Mouse (Mus musculus) embryonic facial prominence, embryonic 15.5 days (tissue): ENCODE measurements around the gene Lrrc3c. TPM values are rescaled to one million over a fixed set of nuclear protein-coding genes. Genes with fewer than 3 reads are reported as not detected.

Experiments
- ATAC-seq: fragments of 200-750 bp; cut with Nextera tagmentation; 2 replicates; pipeline ENCODE4 v1.8.0; 2017; ENCODE audit warnings: low read depth, moderate TSS enrichment; ENCODE audit not compliant: insufficient number of reproducible peaks, low FRiP score, low TSS enrichment
- H3K27ac ChIP-seq: fragments of 300-500 bp; sonication (generic); replicated peaks from 2 replicates; pipeline ENCODE4 v1.5.1; 2015; ENCODE audit warnings: mild to moderate bottlenecking, inconsistent platforms
- H3K27me3 ChIP-seq: fragments of 300-500 bp; sonication (generic); 2 replicates; pipeline ENCODE4 v1.6.1; 2015; ENCODE audit warnings: inconsistent platforms
- H3K36me3 ChIP-seq: fragments of 300-500 bp; sonication (generic); 2 replicates; pipeline ENCODE4 v1.6.1; 2015; ENCODE audit warnings: mild to moderate bottlenecking, inconsistent platforms
- H3K4me1 ChIP-seq: fragments of 300-500 bp; sonication (generic); 2 replicates; pipeline ENCODE4 v1.6.1; 2015; ENCODE audit warnings: inconsistent platforms
- H3K4me2 ChIP-seq: fragments of 300-500 bp; sonication (generic); replicated peaks from 2 replicates; pipeline ENCODE4 v1.6.1; 2015; ENCODE audit warnings: mild to moderate bottlenecking, inconsistent platforms
- H3K4me3 ChIP-seq: fragments of 300-500 bp; sonication (generic); replicated peaks from 2 replicates; pipeline ENCODE4 v1.5.1; 2015; ENCODE audit warnings: mild to moderate bottlenecking, inconsistent platforms
- H3K9ac ChIP-seq: fragments of 300-500 bp; sonication (generic); 2 replicates; pipeline ENCODE4 v1.6.1; 2015; ENCODE audit warnings: inconsistent platforms
- H3K9me3 ChIP-seq: fragments of 300-500 bp; sonication (generic); replicated peaks from 2 replicates; pipeline ENCODE4 v1.6.1; 2016; ENCODE audit warnings: inconsistent platforms
- WGBS: fragments of 180-500 bp; shearing (Covaris S2); methylation state at CpG from one replicate; pipeline ENCODE4 v1.1.7; 2015; 5-methylcytosine and 5-hydroxymethylcytosine counted together
- polyA plus RNA-seq: library from polyadenylated mRNA; unstranded; fragments of >200 nt; fragmentation: Nextera tagmentation; extraction: Ambion mirVana; gene quantifications from 2 replicates; pipeline ENCODE4 v1.2.1, GENCODE M21; 2015

Lrrc3c gene
- polyA plus RNA-seq, 1 experiment from 2014 or later = not detected

DNA sequence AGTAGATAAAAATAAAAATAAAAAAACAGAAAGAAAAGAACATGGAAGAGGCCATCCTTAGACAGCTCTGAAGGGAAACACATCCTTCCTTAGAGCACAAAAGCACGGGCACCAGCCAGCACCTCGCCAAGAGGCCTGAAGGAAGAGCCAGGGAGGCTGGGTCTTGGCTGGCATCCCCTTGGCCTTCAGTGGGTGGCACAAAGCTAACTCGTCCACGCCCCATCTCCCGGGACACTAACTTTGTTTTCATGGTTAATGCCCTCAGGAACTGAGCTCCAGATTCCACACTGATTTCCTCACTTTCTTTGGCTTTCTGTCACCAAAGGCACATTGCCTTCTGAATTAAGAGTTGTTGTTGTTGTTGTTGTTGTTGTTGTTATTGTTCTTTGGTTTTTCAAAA lies 20.3 kb upstream of the Lrrc3c start:
- no peaks in the 10 kb centered on the region for H3K4me1 ChIP-seq
- H3K9me3 ChIP-seq = no peaks in the 10 kb centered on the region
- 59% methylated on average over 5 of the region's 5 CpGs for WGBS
- H3K4me2 ChIP-seq = no peak overlapping the region
- H3K27ac ChIP-seq = no peak overlapping the region
- H3K27me3 ChIP-seq = no peaks in the 10 kb centered on the region
- H3K36me3 ChIP-seq = peaks cover 23% of the 10 kb centered on the region
- no peak overlapping the region for H3K4me3 ChIP-seq
- H3K9ac ChIP-seq = no peak overlapping the region
- no peak for ATAC-seq

DNA sequence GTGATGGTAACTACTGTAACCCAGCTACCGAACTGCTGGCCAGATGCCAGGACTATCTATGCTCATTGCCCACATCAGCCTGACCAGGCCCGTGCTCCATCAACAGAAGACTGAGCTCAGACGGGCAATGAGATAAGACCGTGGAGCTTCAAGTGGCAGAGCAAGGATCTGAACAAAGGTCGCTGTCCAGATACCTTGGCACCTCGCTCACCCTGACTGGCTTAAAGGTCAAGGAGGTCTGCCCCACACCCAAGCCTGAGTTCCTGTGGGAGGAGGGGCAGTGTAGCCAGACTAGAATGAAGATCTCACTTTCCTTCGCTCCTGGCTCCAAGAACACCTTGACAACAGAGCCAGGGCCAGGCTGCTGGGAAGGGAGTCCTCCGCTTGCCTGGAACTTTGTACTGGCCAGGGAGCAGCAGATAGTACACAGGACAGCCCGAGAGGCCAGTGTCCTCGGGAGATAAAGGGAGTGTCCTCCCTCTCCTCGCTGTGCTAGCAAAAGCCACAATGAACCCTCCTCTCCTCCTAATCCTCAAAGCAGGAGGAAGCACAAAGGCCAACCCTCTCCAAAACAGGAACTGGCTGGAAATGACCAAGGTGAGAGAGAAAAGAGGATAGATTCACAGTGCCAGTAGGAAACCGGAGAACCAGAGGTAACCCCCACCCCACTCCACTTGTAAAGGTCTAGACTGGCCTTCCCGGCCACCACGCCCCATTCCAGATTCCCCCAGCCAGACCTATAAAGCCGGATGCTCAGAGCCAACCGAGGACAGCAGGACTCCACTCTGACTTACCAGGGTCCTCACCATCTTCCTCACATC lies 17.6 kb upstream of the Lrrc3c start:
- Histone ChIP-seq H3K4me3 (no peak overlapping the region), H3K4me2 (no peak overlapping the region), H3K9ac (no peak overlapping the region), H3K27ac (no peak overlapping the region), H3K36me3 (peaks cover 31% of the 10 kb centered on the region), H3K27me3 (no peaks in the 10 kb centered on the region), H3K4me1 (peaks cover 13% of the 10 kb centered on the region), H3K9me3 (no peaks in the 10 kb centered on the region)
- 81% methylated on average over 16 of the region's 16 CpGs for WGBS
- ATAC-seq = no peak

DNA sequence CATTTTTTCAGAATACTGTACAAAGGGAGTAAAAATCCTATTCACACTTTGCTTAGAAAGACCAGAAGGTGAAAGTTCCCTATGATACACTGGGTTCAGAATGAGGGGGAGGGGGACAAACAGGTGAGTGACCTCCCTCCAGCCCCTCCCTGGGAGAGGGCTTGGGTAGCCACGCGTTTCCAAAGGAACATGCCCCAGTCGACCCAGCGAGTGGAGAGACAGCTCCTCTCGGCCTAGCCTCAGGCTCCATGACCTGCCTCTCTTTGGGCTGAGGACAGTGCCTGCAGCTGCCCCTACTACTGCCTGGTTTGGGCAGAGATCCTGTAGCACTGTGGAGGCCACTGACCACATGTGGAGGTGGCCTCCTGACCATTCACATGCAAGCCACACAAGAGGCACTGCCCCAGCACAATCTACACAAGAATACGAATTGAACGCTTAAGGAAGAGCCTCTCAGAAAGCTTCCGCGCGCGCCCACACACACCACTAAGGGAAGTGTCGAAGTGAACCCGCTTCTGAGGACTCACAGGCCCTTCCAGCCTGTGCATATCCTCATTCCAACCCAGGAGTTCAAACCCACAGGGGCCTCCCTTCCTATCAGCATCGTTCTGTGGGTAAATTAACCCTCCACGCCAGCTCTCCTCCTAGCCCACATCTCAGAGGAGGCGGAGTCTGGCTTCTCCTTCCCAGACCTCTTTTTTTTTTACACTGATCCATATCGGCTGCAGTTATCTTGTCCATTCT lies 16.6 kb upstream of the Lrrc3c start:
- no peak overlapping the region for H3K4me3 ChIP-seq
- no peak for ATAC-seq
- whole genome bisulfite sequencing = 75% methylated on average over 17 of the region's 17 CpGs
- H3K36me3 ChIP-seq = peaks cover 31% of the 10 kb centered on the region
- H3K4me2 ChIP-seq = no peak overlapping the region
- peaks cover 22% of the 10 kb centered on the region for H3K4me1 ChIP-seq
- H3K9me3 ChIP-seq = no peaks in the 10 kb centered on the region
- no peak overlapping the region for H3K27ac ChIP-seq
- H3K9ac ChIP-seq = no peak overlapping the region
- no peaks in the 10 kb centered on the region for H3K27me3 ChIP-seq

DNA sequence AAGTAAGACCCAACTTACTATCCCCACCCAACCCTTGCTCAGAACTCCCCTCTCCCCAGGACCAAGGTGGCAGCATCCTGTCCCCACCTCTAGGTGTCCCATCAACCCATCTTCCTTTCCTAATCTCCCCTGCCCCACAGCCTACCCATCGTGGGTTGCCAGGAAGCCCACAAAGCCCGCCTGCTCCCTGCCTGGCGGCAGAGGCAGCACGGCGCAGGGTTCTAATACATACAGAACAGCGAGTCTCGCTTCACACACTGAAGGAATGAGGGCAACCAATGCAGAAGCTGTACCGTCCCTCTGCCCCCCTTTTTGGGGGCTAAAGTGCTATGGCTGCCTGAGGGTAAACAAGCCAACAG lies 16.1 kb upstream of the Lrrc3c start:
- Histone ChIP-seq H3K36me3 (peaks cover 31% of the 10 kb centered on the region), H3K4me3 (no peak overlapping the region), H3K27ac (no peak overlapping the region), H3K4me1 (peaks cover 22% of the 10 kb centered on the region), H3K27me3 (no peaks in the 10 kb centered on the region), H3K9ac (no peak overlapping the region), H3K4me2 (no peak overlapping the region), H3K9me3 (no peaks in the 10 kb centered on the region)
- no peak for ATAC-seq
- 78% methylated on average over 8 of the region's 8 CpGs for WGBS

DNA sequence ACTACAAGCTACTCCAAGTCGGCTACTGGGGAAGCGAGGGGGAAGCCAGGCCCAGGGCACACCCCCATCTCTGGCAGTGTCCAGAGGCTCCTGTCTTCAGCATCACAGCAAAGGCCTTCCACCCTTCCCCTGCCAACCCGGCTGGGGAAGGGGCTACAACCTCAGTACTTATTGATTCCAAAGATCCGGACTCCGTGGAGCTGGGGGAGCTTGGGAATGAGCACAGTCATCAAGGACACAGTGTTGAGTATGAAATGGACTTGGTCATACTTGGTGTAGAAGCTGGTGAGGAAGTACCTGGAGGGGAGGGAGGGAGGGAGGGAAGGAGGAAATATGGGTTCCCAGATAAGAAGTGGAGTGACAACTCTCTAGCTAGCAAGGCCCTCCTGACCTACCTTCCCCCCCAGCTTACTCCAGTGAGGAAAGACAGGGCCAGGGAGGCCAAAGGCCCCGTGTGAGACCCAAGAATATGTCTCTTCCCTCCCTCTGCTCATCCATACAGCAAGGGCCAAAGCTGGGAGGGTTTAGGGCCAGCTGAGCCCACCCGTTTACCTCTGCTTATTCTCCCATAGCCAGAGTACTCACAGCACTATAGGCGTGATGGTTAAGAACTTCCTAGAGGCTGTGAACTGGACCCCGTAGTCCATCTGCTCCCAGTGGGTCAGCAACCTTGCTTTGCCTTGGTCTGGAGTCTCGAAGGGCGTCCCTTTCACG lies 15.4 kb upstream of the Lrrc3c start:
- H3K27me3 ChIP-seq = no peaks in the 10 kb centered on the region
- H3K4me1 ChIP-seq = peaks cover 28% of the 10 kb centered on the region
- H3K4me2 ChIP-seq = no peak overlapping the region
- peaks cover 31% of the 10 kb centered on the region for H3K36me3 ChIP-seq
- ATAC-seq = no peak
- no peaks in the 10 kb centered on the region for H3K9me3 ChIP-seq
- H3K9ac ChIP-seq = no peak overlapping the region
- no peak overlapping the region for H3K27ac ChIP-seq
- 90% methylated on average over 12 of the region's 12 CpGs for WGBS
- H3K4me3 ChIP-seq = no peak overlapping the region

DNA sequence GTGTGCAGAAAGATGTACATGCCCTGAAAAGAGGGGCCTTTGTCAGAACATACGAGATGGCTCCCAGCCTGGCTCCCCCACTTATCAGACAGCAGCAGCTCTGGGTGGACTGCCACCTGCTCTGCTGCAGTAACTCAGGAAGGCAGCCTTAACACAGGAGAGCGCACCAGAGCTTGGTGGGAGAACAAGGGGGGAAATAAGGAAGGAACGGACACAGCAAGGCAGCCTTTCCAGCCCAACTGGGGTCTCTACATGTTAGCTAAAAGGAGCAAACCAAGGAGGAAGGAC lies 14.9 kb upstream of the Lrrc3c start:
- ATAC-seq = no peak
- no peak overlapping the region for H3K27ac ChIP-seq
- H3K4me2 ChIP-seq = no peak overlapping the region
- no peaks in the 10 kb centered on the region for H3K9me3 ChIP-seq
- H3K4me1 ChIP-seq = peaks cover 33% of the 10 kb centered on the region
- peaks cover 31% of the 10 kb centered on the region for H3K36me3 ChIP-seq
- no peaks in the 10 kb centered on the region for H3K27me3 ChIP-seq
- no peak overlapping the region for H3K9ac ChIP-seq
- H3K4me3 ChIP-seq = no peak overlapping the region
- WGBS = 95% methylated on average over 3 of the region's 3 CpGs

DNA sequence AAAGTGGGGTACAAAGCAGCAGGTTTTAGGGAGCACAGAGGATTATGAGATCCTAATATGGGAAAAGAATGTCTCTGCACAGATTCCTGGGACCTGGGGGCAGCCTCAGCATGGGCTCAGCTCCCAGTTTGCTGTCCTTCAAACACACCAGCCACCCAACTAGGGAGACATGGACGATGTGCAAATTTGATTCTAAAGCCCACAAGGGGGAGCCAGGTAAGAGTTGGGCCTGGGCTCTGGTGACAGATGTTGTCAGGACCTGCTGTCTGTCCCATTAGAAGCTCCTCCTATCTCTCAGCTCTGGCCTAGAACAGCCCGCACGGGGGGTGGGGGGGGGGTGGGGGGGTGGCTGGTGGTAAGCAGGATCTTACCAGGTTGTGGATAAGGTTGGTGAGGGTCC lies 14.5 kb upstream of the Lrrc3c start:
- H3K4me3 ChIP-seq = no peak overlapping the region
- peaks cover 36% of the 10 kb centered on the region for H3K4me1 ChIP-seq
- no peaks in the 10 kb centered on the region for H3K9me3 ChIP-seq
- no peak for ATAC-seq
- no peak overlapping the region for H3K4me2 ChIP-seq
- no peaks in the 10 kb centered on the region for H3K27me3 ChIP-seq
- H3K9ac ChIP-seq = no peak overlapping the region
- peaks cover 31% of the 10 kb centered on the region for H3K36me3 ChIP-seq
- no peak overlapping the region for H3K27ac ChIP-seq
- whole genome bisulfite sequencing = 23% methylated on average over 3 of the region's 3 CpGs

DNA sequence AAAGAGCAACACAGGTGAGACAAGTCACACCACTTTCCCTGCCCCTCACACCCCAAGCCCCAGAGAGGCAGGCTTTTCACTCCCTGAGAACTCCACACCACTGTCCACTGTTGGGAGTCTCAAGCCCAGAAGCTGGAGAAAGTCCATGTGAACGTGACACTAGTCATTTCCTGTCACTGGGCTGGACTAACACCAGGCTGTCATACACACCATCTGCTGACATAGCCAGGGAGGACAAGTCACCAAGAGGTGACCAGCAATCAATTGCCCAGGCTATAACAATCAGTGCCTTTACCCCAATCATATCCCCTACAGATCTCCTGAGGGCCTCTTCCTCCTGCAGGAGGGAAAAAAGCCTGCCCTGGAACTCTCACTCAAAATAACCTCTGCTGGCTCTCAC lies 13.9 kb upstream of the Lrrc3c start:
- WGBS = 61% methylated on average over 1 of the region's 1 CpGs
- H3K36me3 ChIP-seq = peaks cover 31% of the 10 kb centered on the region
- H3K4me2 ChIP-seq = no peak overlapping the region
- no peak overlapping the region for H3K9ac ChIP-seq
- H3K27ac ChIP-seq = no peak overlapping the region
- ATAC-seq = no peak
- peaks cover 37% of the 10 kb centered on the region for H3K4me1 ChIP-seq
- H3K4me3 ChIP-seq = no peak overlapping the region
- H3K9me3 ChIP-seq = no peaks in the 10 kb centered on the region
- H3K27me3 ChIP-seq = no peaks in the 10 kb centered on the region

DNA sequence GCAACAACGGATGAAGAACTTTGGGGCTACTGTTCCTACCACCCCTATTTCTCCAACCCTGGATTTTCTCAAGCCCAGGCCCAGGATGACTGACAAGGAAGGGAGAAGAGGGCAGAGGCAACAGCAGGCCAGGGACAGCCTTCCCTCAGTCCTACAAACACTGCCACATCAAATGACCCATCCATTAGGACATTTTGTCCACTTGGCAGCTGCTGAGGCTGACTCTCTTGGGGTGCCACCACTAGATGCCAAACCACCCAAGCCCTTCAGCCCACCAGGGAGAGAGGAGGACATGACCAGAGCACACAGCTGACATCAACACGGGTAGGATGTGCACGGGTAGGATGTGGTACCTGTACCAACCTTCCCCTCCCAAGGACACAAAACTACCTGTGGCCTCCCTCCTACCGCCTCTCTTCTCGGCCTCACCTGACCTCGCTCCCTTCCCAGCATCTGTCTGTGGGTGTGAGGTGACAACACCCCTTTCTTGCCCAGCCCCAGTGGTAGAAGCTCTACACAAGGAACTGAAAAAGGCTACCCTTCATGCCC lies 13.4 kb upstream of the Lrrc3c start:
- H3K27ac ChIP-seq = no peak overlapping the region
- no peaks in the 10 kb centered on the region for H3K9me3 ChIP-seq
- H3K9ac ChIP-seq = no peak overlapping the region
- no peaks in the 10 kb centered on the region for H3K27me3 ChIP-seq
- 87% methylated on average over 6 of the region's 6 CpGs for WGBS
- peaks cover 37% of the 10 kb centered on the region for H3K4me1 ChIP-seq
- H3K4me3 ChIP-seq = no peak overlapping the region
- peaks cover 31% of the 10 kb centered on the region for H3K36me3 ChIP-seq
- no peak overlapping the region for H3K4me2 ChIP-seq
- ATAC-seq = no peak

DNA sequence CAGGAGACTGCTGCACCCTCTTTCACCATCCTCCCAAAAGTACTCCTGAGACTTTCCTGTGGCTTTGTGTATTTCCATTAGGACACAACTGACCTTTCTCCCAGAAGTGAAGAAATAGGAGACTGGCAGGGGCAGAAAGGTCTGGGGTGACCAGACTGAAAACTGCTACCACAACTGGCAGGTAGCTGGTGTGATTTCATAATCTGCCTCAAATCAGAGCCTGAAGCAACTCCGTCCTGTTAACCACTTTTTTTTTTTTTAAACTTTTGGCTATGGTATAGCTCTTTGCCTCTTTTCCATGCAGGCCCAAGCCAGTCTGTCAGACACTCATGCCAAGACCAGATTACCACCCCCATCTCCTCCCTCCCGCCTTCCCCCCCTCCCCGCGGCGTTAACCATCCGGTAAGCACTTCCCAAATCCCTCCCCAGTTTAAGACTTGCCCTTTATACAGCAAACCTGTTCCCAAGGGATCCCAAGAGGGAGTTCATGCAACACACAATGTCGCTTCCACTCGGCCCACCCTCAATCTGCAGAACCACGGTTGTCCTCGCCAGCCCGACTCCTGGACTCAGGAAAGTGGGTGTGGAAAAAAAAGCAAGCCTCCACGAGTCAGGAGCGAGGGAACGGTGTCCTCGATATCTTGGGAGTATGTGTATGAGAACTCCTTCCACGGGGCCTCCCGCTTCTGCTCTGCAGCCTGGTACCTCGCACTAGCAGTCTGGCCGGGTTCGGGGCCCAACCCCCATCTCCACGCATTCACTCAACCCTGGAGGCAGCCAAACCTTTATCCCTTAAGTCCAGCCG lies 11.8 kb upstream of the Lrrc3c start:
- peak; percentile 25 for ATAC-seq
- Histone ChIP-seq H3K4me3 (peak overlapping the region; percentile 84), H3K9me3 (no peaks in the 10 kb centered on the region), H3K27me3 (no peaks in the 10 kb centered on the region), H3K4me2 (peak overlapping the region; percentile 87), H3K9ac (peak overlapping the region; percentile 83), H3K36me3 (peaks cover 23% of the 10 kb centered on the region), H3K4me1 (peaks cover 37% of the 10 kb centered on the region), H3K27ac (peak overlapping the region; percentile 91)
- 1% methylated on average over 22 of the region's 22 CpGs for WGBS
